Mouse (Mus musculus) T-helper 2 cell (primary cell): Measurements from ENCODE around the gene Smarcc1.

Experiments used
- in situ Hi-C: fragments of 300-600 bp; cut with MboI, MseI; formaldehyde crosslinking; loops from one replicate; pipeline ENCODE4 v1.15.1; 2025; ENCODE audit warnings: high pct_unique_total_duplicates

The Smarcc1 gene

GRCm38 (mm10) chr9:110277431-110277881, 159.9 kb downstream of the Smarcc1 start:
- in situ Hi-C loops: loop anchor here (10.0 kb wide), 1 partner anchor 1583 kb away; no protein-coding TSS in a partner anchor

GRCm38 (mm10) chr9:110284075-110284697, 166.7 kb downstream of the Smarcc1 start:
- in situ Hi-C loops: no loop called here

GRCm38 (mm10) chr9:110287321-110287924, 169.9 kb downstream of the Smarcc1 start:
- in situ Hi-C loops: no loop called here
